Mouse (Mus musculus) Muller cell, postnatal 12 days (primary cell): ENCODE results near the gene Cnih3.
A peak's percentile ranks its signal among the peaks of the same experiment; 100 is the strongest.

Source experiments
- DNase-seq: peaks from one replicate; pipeline ENCODE4 v3.0.0-alpha.2; 2015; ENCODE audit errors: inconsistent ontology term

Gene Cnih3

DNA sequence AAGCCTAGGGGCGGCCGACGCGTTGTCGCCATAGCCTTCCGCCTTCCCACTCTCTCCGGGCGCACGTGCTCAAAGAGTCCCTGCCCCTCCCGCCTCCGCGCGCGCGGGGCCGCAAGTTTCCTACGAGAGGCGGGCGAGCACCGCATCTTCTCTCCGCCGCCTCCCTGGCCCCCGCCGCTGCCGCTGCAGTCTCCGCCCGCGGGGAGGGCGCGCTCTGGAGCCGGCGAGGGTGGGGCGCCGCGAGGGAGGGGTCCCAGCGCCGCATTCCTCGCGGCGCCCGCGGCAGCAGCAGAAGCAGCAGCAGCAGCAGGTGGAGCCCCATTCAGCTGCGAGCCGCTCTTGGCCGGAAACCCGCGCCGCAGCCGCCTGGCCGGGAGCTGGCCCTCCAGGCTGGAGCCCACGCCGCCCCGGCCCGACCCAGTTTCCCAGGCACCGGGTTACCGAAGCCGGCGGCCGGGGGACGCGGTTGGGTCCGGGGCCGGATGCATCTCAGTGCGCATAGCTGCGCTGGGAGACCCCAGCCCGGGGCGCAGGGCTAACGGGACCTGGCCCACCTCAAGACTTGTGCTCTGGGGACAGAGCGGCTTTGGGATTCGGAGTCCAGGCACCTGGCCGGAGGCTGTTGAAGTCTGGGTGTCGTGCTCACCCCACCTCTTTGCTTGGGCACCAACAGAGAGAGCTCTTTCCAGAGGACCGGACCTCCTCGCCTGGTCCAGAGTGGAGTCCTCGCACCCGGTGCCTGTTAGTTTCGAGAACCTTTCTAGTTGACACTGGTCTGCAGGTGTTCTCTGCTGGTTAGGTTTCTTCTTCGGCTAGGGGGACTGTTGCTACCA, at the start of gene Cnih3:
Gene Cnih3 (plus strand): TSS at position 262 of the 833 bp plus-strand sequence.
- DNase-seq = peak; percentile 82

DNA sequence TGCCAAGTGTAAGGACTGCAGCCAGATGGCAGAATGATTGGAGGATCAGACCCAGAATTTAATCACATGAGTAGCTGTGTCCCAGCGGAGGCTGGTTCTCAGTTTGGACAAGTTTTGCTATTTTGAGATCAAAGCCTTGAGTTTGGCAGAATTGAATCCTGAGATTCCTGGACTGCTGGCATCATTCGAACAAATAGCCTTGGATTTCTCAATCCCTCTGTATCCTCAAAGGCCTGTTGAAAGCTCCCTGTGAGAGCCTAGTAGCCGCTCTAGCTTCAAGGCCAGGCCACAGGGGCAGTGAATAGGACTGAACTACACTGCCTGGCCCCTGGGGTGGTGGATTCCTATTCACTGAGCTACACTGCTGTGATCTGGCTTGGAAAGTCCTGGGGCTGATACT, 44.4 kb upstream of the Cnih3 start:
- peak; percentile 55 for DNase-seq

DNA sequence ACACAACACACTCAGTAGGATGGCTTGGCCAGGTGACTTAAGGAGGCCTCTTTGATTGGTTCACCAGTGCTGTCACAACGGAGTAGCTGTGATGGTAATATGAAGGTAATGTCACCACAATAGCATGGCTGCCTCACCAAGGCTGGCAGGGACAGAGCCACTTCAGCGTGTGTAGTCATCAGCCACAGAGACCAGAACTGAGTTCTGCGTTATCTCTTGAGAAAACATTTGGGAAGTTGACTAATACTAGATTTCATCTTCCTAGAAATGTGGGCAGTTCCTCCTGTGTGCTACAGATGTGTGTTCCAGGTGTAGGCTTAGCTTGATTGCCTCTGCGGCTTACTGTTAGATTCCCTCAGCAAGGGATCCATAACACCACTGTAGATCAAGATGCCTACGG, 41.7 kb upstream of the Cnih3 start:
- no peak for DNase-seq

DNA sequence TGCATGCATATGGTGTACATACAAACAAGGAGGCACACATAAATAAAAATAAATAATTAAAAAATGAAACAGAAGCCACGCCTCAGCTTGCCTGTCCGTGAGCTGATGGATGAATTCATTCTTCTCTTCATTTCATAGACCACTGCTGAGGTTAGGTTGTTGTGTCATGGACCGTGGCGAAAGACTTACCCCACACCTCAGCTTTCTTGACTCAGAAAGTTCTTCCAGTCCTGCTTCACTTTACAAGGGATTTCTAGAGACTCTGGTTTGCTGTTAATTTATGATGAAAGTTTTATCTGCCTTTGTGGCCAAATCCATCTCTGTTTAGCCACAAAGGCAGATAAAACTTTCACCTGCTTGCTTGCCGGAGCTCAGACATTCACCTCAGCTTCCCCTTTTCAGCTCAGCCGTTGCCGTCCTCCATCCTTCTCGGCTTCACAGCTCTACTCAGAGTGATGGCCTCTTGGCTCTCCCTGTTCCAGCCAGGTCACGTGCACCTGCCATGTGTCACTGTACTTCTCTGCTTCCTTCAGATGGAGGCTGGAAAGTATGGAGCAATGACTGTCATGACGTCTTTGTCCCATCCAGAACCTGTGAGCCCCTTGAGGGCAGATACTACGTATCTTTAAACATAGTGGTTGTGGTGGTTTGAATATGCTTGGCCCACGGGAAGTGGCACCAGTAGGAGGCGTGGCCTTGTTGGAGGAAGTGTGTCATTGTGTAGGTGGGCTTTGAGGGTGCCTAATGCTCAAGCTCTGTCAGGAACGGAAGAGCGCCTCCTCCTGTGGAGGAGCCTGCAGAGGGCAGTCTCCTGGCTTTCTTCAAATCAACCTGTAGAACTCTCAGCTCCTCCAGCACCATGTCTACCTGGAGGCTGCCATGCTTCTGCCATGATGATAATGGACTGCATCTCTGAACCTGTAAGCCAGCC, 40.0 kb upstream of the Cnih3 start:
- DNase-seq = no peak

DNA sequence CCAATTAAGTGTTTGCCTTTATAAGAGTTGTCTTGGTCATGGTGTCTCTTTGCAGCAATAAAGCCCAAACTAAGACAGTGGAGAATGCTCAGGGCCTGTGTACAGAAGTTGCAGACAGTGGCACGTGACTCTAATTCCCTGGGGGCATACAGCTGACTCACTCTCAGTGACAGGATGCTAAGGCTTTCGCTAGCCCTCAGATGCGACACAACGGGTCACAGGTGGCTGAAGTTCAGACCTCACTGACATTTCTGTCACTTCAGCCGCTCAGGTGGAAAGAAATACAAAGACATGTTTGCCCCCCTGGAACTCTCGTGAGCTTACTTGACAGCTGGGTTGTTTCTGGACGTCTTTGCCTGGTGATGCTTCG, 39.4 kb upstream of the Cnih3 start:
- no peak for DNase-seq

DNA sequence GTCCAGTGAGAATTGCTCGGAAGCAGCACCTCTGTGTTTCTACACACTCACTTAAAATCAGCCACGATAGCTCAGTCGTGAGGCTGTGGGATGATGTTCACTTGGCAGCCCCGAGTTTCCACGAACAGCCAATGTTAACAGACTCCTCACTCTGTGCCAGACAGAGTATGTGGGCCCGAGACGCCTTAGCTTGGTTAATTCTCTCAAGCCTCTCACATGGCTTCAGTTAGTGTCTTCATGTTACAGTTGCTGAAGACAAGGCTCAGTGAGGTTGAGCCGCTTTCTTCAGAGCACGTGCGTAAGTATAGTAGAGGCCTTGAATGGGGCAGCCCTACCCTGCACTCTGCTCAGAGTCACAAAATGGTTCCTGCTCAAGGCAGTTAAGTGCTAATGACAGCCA, 38.1 kb upstream of the Cnih3 start:
- no peak for DNase-seq

DNA sequence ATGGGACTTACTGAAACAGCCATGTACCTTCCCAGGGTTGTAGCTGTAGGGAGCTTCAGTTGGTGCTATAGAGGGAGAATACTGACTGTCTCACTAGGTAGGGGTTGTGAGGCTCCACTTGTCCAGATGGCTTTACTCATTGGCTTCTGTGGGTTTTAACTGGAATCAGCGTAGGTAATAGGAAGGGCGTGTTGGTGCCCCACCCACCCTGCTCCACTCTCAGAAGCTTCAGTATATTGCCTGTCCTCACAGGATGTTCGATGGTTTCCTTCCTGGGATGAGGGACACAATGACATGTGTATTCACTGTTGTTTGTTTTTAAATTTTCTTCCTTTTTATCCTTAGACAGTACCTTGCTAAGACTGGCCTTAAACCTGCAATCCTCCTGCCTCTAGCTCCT, 37.1 kb upstream of the Cnih3 start:
- no peak for DNase-seq

DNA sequence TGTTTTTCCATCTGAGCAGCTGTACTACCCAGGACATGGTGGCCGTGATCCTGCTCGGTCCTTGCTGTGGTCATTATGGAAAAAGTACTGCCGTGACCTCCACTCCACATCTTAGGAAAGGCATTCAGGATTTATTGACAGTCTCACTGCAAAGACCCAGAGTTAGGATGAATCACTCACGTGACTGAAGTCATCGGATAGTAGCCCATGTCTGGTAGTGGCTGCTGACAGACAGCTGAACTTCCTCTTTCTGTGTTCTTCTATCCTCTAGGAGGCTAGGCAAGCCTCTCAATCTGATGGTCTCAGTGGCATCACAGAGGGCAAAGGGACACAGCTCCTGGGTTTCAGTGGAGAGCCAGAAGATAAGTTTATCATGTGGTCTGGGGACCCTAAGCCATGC, 35.9 kb upstream of the Cnih3 start:
- no peak for DNase-seq

DNA sequence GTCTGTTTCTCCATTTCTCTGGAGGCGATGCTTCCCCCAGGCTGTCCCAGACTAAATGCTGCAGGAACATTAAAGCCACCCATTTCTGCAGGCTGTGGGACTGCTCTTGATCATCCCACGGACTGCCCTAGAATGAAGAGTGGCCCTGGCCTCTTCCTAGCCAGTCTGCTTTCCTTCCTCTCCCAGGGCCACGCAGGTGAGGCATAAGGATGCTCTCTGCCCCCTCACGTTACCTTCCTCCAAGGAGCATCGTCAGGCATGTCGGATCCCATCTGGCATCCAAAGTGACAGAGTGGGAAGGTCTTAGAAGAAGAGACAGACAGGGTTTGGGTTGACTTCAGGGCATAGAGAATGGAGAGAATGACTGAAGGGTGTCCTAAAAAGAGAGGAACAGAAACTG, 33.0 kb upstream of the Cnih3 start:
- DNase-seq = no peak

DNA sequence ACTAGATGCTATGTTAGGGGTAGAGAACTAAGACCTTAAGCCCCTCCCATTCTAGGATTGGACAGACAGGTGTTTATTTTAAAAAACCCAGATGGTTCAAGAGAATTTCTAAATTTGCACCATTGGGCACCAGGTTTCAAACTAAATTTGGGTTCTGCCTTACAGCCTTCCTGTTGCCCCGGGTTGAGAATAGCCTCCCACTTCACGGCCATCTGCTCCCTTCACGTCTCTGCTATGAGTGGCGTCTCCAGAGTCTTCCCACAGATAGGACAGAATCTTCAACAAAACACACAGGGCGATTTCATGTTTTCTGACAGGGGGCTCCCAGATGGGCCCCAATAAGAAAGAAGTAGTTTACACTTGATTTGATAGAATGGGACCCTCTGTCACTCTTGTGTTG, 31.3 kb upstream of the Cnih3 start:
- DNase-seq = no peak

DNA sequence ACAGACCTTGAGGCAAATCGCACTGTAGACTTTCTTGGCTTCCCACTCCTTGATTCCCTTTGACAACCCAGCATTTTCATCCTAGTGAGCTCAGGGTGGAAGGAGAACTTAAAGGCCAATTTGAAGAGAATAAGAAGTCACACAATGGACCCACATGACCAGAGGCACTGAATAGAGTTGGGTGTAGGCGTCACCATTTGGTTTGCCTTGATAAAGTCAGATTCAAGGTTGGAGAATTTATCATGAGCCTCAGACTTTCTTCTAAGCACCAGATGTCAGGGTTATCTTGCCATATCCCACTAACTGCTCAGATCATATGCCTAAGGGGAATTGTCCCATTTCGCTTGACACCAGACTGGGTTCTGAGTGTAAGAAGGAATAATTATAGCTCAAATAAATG, 29.3 kb upstream of the Cnih3 start:
- DNase-seq = no peak

DNA sequence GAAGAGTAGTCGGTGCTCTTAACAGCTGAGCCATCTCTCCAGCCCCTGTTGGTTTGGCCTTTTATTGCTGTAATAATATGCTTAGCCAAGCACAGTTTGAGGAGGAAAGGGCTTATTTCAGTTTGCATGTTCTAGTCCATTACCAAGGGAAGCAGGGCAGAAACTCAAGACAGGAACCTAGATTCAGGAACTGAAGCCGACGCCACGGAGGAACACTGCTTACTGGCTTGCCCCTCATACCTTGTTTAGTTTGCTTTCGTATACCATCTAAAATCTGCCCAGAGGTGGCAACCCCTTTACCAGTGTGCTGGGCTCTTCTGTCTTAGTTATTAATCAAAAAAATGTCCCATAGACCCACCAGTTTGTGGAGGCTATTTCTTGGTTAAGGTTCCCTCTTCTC, 25.3 kb upstream of the Cnih3 start:
- no peak for DNase-seq

DNA sequence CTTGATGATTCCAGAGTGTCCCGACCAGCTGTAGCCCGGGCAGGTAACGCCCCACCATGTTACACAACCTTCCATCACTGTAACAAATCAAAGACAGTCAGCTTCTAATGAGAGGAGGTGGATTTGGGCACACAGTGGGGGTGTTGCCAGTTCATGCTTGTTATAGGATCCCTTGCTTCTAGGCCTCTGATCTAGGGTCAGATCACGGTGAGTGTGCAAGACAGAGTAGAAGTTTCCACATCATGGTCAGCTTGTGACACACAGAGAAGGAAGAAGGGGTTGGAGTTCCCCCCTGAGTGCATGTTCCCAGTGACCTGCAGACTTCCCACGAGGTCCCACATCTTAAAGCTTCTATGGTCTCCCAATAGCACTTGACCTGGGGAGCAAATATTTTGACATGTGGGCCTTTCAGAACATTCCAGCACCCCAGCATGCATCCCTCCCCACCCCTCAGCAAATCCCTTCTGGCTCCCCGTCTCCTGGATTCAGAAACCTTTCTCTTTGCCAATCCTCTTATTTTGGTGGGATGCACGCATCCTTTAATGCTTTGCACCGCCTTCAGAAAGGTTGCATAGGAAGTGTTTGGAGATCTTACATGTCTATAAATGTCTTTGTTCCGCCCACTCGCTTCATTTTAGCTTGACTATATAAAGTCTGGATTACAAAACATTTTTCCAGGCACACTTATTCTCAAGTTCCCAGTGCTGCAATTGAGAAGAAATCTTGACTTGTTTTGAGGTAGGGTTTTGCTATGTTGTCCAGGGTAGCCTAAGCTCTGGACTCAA, 24.6 kb upstream of the Cnih3 start:
- DNase-seq = no peak

DNA sequence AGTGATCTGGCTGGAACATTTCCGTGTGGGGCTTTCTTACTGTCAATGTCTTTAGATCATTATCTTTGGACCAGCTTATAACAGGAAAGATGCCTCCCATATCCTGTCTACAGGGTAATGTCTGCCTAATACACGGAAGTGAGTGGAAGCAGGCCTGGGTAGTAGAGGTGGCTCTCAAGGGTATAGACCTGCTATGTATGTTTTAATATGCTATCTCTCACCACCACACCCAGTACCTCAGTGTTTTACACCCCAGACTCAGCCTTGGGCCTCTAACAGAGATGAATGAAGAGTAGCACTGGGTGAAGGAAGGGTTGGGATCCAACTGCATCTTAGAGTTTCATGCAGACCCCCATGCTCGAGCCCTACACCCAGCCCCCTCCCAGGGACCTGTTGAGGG, 23.3 kb upstream of the Cnih3 start:
- DNase-seq = no peak

DNA sequence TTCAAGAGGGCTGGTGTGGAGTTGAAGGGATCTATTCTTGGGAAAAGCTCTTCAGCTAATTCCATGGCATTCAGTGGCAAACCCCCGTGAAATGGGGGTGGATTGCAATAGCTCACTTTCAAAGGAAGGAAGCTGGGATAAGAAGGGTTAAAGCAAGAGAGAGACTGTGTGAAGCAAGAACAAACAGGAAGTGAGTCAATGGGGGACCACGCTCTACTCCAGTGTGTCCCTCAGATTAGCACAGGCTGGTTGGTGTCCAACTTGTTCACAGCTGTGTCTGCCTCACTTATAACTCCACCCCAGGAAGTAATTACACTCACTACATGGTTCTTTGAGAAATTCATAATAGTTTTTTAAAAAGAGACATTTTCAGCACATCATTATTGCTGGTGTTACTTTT, 19.8 kb upstream of the Cnih3 start:
- DNase-seq = no peak

DNA sequence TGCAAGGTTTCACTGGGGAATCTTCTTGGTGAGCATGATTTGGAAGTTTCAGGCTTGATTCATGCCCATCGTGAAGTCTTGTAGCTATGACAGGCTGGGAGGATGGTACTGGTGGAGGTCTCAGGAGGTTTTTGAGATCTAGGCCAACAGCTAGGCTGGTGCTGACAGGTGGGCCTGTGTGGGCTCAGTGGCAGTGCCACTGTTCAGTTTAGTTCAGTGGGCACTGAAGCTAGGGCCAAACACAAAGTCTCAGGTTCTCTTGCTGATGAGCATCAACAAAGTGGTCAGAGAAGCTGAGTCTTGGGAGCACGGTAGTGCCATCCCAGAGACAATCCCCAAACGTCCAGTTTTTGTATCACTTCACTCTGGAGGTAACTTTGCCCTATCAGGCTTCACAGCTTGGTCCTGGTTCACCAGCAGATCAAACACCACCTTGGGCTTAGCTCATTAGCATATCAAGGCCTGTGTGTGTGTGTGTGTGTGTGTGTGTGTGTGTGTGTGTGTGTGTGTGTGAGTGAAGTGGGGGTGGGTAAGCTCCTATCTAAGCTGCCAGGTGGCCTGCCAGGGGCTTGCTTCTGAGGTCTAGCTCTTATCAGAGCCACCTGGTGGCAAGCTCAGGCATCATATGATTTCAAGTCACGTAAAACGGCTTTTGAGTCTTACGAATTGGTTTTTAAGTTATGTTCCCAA, 18.0 kb upstream of the Cnih3 start:
- no peak for DNase-seq

DNA sequence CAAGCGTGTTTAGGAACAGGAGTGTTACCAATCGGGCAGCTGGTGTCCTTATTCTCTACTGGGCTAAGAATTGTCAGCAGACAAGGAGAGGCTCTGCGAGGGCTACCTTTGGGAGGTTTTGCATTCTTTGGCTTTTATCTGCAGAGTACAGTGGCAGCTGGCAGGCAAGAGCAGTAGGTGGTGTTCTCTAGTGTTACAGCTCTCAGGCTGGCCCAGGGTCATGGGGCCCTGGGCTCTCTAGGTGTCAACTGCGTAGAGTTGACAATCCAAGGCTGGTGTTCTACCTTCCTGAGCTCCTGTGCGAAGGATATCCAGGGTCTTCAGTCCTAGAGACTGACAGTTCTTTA, 17.4 kb upstream of the Cnih3 start:
- DNase-seq = no peak

DNA sequence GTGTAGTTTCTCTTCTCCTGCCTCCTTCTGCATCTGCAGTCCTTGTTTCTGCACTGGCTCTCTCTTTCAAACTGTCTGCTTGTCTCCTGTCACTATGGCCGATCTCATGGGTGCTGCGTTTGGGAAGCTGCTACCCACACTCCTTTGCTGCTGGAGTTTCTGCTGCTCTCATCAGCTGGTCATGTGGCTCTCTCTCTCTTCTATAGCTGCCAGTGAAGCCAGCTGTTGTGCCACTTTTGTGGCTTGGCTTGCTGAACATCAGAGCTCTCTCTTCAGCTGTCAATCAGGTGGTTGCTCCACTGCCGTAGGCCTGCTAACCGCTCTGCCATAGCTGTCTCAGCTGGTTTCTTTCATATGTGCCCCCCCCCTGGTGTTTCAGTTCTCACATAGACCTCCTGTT, 17.0 kb upstream of the Cnih3 start:
- no peak for DNase-seq

DNA sequence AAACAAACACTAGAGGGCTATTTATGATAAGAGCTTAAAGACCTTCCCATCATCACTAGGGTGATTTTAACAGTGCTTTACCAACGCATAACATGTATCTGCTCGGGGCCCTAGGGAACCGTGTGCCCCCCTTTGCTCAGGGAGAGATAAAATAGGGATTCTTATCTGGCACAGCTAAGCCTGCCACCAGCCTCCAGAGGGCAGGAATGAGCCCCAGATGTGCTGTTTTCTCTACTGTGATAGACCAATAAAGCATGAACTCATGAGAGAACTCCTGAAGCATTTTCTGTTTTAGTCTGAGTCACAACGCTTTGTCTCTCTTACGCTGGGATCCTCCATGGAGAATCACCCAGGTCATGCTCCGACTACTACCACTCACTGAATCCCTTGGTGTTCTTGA, 15.6 kb upstream of the Cnih3 start:
- no peak for DNase-seq

DNA sequence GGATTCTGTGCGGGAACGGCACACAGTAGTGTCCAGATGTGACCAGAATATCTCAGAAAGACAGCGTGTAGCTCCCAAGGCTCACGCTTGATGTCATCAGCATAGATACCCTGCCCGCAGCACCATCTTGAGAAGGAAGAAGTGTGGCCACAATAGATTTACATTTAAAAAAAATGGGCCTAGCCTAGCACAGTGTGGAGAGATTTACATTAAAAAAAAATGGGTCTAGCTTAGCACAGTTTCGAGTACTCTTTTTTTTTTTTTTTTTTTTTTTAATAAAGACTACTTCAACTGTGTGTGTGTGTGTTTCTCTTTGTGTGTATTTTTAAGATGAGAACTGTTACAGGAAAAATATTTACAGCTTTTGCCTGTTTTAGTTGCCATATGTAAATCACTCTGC, 13.3 kb upstream of the Cnih3 start:
- no peak for DNase-seq

DNA sequence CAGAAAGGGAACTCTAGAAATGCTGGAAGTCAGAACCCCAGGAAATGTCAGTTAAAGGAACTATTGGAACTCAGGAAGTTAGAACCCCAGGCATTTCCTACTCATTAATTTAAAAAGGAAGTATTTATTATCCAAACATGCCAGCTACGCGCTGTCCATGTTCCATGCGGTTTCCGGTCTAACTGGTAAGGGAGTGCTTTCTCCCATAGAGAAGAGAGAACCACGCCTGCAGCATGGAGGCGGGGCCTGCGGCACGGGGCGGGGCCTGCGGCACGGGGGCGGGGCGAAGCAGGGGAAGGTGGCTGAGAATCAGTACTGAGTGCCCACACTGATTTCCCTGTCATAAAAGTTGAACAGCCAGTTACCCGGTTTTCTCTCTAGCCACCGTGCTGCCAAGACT, 6.9 kb upstream of the Cnih3 start:
- no peak for DNase-seq

DNA sequence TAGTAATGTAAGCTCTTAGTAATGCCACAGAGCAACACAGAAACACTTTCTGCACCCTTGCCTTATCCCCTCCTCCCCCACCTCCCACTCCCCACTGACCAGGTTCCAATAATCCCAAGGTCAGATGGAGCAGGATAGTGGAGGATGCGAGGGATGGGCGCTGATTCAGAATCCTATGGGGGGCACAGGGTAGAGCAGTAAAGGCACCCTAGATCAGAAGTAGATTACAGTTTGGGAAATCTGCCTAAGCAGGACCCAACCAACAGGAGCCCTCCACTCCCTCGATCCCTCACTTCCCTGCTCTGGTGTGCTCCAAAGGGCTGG, 423 bp upstream of the Cnih3 start:
- no peak for DNase-seq
